Mouse (Mus musculus): Measurements from ENCODE around the gene Gm49403.

Gm49403 gene

DNA sequence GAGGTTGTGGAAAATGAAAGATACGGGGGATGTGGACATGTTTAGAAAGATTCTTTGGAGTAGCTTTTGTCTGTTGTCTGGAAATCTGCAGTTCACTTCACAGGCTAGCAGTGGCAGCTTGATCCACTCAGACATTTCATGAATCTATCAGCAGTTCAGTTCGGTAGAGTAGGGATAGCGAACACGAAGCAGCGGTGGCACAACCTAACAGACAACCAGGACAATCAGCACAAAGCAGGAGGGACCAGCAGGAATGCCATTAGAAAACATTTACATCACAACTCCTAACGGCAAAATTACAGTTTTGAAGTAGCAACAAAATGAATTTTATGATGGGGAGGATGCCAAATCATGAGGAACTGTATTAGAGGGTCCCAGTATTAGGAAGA lies 35.9 kb downstream of the Gm49403 start:
- no peak for DNase-seq

DNA sequence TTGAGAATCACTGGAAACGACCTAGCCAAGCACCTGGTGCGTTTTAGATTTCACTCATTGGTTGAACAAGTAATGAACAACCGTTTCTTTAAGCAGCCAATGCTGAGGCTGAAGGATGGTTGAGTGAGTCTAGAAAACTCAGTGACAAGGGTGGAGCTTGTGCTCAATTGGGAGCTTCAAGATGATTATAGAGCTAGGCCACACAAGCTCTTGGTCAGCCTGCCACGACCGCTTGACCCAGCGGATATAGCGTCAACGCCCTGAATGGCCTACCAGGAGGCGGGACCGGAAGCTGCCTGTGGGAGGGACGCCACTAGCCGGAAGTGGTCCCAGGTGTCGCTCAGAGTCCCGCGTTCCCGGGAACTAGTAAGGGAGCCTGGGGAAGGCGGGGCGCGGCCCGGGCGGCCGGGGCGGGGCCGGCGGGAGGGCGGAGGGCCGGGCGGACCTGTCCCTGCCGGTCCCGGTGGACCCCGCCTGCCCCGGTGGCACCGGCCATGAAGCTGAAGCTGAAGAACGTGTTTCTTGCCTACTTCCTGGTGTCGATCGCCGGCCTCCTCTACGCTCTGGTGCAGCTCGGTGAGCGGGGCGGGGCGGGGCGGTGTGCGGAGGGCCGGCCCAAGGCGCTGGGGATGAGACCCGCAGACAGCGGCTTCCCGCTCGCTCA lies 36.5 kb downstream of the Gm49403 start, which contains the start of gene B3gat3:
Gene B3gat3 (plus strand): TSS at position 302 of the 664 bp plus-strand sequence.
- peak; percentile 94 to 96 for DNase-seq

DNA sequence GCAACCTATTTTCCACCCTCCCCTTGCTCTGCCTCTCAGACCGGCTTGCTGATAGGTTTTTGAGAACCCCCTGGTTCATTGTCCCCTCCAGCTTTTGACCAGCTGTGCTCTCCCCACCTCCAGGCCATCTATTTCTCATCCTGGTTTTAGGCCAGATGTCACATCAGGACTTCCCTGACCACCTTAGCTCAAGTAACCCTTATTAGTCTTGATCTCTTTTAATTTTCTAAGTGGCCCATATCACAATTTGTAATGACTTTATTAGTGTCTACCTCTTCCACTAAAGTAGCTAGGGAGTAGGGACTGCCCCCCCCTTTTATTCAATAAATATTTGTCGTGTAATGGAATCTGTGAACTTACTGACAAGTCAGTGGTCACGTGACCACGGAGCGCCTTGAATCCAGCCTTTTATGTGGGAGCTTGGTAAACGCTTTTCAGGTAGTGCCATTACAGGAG lies 37.1 kb downstream of the Gm49403 start:
- DNase-seq, result peak in 1 of 2 experiments; percentile 38

DNA sequence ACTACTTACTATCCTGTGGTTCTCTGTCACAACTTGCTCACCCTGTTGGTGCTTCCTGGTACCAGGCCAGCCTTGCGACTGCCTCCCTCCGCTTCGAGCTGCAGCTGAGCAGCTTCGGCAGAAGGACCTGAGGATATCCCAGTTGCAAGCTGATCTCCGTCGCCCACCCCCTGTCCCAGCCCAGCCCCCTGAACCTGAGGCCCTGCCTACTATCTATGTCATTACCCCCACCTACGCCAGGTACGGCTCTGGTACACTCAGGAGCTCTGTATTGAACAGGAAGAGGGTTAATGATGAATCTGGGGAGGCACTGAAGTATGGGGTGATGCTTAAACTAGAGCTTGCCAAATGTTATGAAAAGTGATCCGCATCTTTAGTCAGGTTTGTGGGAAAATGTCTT lies 38.0 kb downstream of the Gm49403 start:
- peak in 1 of 2 experiments; percentile 18 for DNase-seq

DNA sequence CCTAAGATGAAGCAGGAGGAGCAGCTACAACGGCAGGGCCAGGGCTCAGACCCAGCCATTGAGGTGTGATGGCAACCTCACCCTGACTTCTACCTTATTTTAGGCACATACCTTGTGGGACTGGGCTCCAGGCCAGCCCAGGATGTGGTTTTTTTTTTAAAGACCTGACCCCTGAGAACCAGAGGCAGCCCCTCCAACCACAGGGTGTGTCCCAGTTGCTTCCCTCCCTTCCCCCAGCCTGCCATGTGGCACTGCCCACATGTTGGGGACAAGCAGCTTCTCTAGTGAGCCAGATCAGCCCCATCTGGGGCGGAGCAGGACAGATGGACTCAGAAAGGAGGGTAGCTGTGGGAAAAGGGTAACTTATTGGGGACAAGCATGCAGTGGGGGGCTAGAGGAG lies 43.0 kb downstream of the Gm49403 start:
- no peak for DNase-seq

DNA sequence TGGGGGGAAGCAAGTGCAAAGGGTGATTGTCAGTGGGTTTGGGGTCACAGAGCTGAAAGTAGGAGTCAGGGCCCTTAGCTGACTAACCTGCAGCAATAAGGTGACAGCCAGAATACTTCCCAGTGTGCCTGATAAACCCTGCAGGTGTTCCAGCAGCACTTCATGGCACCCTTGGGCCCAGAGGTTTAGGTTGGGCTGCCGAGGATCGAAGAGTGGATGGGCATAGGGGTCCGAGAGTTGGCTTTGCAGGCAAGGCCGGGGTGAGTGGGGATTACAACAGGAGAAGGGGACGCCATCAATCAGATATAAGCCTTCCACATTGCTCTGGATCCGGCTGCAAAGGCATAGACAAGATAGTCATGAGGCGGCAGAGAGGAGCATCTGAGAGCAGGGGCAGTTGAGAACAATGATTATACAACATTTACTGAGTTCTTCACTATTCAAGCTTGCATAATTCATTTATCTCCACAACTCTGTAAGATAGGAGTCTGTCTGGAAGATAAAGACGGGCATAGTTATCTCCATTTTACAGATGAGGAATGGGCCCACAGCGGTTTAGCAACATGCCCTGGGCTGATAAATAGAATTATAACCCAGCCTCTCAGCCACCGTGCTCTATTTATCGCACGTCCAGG lies 44.3 kb downstream of the Gm49403 start:
- DNase-seq, result no peak

DNA sequence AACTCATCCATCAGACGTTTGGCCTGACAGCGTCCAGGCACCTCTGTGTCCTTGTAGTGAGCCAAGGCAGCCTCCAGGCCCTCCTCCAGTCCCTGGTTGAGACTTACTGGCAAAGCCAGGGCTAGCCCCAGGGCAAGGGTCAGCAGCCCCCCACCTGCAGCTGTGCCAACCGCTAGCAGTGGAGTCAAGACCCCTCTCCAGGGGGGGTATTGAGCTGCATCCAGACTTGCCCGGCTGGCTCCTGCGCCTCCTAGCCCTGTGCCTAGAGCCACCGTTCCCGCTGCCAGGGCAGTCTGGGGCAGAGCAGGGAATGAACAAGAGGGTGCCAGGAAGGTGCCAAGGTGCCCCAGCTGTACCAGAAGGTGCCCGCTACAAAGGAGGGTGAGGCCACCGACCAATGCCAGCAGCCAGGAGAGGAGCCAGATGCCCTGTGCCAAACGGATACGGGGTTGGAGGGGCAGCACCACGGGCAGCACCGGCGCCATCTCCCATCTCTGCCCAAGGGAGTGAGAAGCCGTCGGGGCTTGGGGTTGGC lies 45.0 kb downstream of the Gm49403 start:
- DNase-seq, result peak; percentile 58 to 64

DNA sequence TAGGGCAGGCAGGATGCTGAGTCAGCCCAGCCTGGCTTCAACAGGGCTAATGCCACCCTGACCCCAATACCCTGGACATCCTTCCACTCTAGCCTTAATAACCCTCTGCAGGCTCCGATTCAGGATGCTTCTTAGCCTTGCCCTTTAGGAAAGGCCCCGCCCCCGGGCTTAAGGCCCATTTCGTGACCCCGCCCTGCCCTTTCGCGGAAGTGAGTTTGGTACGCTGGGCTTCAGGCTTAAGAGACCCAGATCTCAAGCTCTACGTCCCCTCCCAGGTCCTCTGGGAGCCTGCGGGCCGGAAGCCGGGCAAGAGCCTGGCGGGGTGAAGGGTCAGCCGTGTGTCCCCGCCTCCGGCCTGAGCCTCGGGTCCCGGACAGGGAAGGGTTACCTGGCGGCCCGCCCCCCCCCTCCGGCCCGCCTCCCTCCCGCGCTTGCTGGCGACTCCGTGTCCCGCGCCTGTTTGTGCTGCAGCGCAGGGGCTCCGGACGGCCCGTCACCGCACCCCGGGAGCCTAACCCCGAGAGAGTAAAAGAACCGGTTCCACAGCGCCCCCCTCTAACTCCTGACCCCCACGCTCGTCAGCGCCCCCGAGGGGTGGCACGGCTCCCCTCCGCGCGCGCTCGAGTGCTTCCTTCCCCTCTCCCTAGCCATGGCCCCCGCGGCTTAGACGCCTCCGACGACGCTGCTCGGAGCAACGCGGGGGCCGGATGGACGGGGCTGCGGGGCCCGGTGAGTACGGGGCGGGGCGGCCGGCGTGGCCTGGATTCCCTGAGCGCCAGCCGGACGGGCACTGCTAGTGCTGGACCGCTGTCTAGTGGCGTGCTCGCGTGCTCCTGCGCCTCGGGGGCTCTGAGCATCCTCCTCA lies 45.7 kb downstream of the Gm49403 start, which contains the start of the genes Rom1 and Eml3:
Gene Rom1 (minus strand): TSS at position 133 of the 865 bp plus-strand sequence.
Gene Eml3 (plus strand): TSS at position 329 of the 865 bp plus-strand sequence.
- peak; percentile 67 to 80 for DNase-seq

DNA sequence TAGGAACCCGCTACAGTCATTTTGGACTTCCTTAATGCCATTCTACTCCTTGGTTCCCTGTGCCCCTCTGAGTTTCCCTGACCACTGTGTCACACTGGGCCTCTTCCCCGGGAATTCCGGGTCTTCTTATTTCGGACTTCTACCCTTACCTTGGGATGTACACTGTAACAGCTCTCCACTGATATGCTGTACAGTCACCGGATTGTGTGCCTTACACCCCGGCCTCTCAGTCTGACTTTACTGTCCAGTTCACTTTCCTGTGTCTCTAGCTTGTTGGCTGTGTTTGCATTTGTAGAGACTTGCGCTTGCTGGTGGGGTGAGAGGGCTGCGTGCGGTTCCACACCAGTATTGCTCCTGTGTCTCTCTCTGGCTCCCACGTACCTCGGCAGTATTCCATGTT lies 46.4 kb downstream of the Gm49403 start:
- DNase-seq, result no peak

DNA sequence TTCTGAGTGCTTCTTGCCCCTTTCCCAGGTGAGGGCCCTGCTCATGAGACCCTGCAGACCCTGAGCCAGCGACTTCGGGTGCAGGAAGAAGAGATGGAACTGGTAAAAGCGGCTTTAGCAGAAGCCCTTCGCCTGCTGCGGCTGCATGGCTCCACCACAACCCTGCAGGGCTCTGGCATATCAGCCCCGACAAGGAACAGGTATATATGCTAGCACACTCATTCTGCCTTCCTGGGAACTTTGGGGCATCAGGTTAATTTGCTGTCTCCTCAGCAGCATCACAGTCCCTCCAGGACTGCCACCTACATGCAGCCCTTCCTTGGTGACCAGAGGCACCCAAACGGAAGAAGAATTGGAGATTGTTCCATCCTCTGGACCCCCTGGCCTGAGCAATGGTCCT lies 47.0 kb downstream of the Gm49403 start:
- DNase-seq, result no peak

DNA sequence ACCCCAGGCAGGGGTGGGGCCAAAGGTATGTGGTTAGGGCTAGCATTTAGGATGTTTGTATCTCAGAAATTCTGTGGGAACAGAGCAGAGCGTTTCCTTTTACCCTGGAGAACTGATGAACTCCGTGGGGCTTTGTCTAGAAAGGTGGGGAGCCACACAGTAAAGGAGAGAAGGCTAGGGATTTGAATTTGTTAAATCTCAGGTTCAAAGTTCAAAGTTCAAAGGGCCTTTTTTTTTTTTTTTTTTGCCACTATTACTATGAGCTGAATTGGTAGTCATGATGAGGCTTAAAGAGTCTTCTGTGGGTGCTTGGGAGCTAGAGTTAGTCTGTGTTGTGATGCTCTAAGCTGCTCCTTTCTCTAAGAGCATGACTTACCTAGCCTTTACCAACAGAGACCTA lies 53.0 kb downstream of the Gm49403 start:
- DNase-seq, result no peak
